Mouse (Mus musculus): ENCODE results near the gene Sort1. TPM values are rescaled to one million over a fixed set of nuclear protein-coding genes. Genes with fewer than 3 reads are reported as not detected.

Sort1 gene
- polyA plus RNA-seq, 1 experiment from 2014 or later: 13.8 TPM

DNA sequence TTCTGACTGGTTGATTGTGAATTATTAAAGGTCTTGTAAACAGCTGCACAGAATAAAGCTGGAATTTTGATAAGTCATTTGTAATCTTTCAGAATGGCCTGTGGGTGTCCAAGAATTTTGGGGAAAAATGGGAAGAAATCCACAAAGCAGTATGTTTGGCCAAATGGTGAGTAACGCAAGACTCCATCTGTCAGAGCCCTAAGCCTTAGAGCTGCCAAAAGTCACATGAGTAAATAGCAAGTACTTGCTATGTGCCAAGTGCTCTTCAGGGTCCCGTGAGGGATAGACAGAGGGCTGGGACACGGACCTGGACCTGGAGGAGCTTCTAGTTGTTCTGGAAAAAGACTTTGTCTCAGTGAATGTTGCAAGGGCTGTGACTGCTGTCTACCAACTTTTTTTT is 44.0 kb downstream of the Sort1 start:
- Histone ChIP-seq H3K9me3 (replicated peaks; ENCODE audit: control insufficient read depth, low read length) (no peaks in the 10 kb centered on the region), H3K9ac (replicated peaks; ENCODE audit: low read length) (no peak overlapping the region), H3K4me3 (ENCODE audit: low read depth, low read length) (no peak overlapping the region), H3K4me2 (ENCODE audit: low read depth, low read length) (no peak overlapping the region), H3K4me1 (ENCODE audit: control insufficient read depth, insufficient read depth, low read length) (no peaks in the 10 kb centered on the region), H3K27me3 (ENCODE audit: control insufficient read depth, insufficient read depth, low read length) (no peaks in the 10 kb centered on the region), H3K27ac (replicated peaks; ENCODE audit: low read depth, low read length) (no peak overlapping the region), H3K36me3 (replicated peaks; ENCODE audit: control insufficient read depth, insufficient read depth, low read depth, low read length) (no peaks in the 10 kb centered on the region; the same call in none of the 2 replicates)
- 87% methylated on average over 3 of the region's 3 CpGs for WGBS
- ATAC-seq (replicated peaks; ENCODE audit: insufficient number of reproducible peaks, low FRiP score, low TSS enrichment, low read depth) (no peak), DNase-seq (ENCODE audit: low spot score) (no peak)

DNA sequence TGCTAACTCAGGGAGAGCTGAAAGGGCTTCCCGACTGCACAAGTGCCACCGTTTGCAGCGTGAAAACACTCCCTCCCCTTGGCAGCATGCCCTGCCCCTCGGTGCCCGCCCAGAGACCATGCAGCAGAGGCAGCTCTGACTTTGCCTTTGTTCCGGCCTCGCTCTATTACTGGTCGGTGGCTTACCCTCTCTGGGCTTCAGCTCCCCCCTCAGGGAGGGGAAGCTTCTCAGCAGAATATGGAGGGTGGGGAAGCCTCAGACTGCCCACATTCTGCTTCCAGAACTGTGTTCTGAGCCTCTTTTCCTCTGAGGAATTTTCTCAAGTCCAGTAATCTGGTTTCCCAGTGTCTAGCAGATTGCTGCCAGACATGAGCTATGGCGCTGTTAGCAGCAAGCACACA is 44.6 kb downstream of the Sort1 start:
- WGBS: 73% methylated on average over 9 of the region's 9 CpGs
- Histone ChIP-seq H3K9ac (replicated peaks; ENCODE audit: low read length) (no peak overlapping the region), H3K27me3 (ENCODE audit: control insufficient read depth, insufficient read depth, low read length) (no peaks in the 10 kb centered on the region), H3K36me3 (replicated peaks; ENCODE audit: control insufficient read depth, insufficient read depth, low read depth, low read length) (no peaks in the 10 kb centered on the region; the same call in none of the 2 replicates), H3K4me2 (ENCODE audit: low read depth, low read length) (no peak overlapping the region), H3K4me1 (ENCODE audit: control insufficient read depth, insufficient read depth, low read length) (no peaks in the 10 kb centered on the region), H3K9me3 (replicated peaks; ENCODE audit: control insufficient read depth, low read length) (no peaks in the 10 kb centered on the region), H3K4me3 (ENCODE audit: low read depth, low read length) (no peak overlapping the region), H3K27ac (replicated peaks; ENCODE audit: low read depth, low read length) (no peak overlapping the region)
- DNase-seq (ENCODE audit: low spot score): no peak
- ATAC-seq (replicated peaks; ENCODE audit: insufficient number of reproducible peaks, low FRiP score, low TSS enrichment, low read depth): no peak

DNA sequence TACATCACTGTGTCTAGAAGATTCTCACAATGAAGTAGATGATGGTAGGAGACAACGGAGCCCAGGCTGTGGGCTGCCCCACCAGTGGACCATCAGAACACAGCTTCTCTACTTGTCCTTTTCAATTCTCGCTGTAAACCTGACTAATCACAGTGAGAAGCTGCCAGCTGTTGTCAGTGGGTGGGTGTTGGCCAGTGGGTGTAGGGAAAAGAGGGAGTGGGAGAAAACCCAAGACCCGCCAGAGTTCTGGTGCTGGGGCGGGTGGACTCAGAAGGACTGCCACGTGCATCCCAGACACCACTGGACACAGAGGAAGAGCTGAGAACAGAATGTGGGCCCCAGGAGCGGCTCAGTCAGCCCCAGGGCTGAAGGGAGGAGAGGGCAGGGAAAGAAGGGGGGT is 46.9 kb downstream of the Sort1 start:
- ATAC-seq (replicated peaks; ENCODE audit: insufficient number of reproducible peaks, low FRiP score, low TSS enrichment, low read depth): no peak
- Histone ChIP-seq H3K9ac (replicated peaks; ENCODE audit: low read length) (no peak overlapping the region), H3K4me2 (ENCODE audit: low read depth, low read length) (no peak overlapping the region), H3K27me3 (ENCODE audit: control insufficient read depth, insufficient read depth, low read length) (no peaks in the 10 kb centered on the region), H3K36me3 (replicated peaks; ENCODE audit: control insufficient read depth, insufficient read depth, low read depth, low read length) (peaks cover 4% of the 10 kb centered on the region), H3K4me1 (ENCODE audit: control insufficient read depth, insufficient read depth, low read length) (no peaks in the 10 kb centered on the region), H3K9me3 (replicated peaks; ENCODE audit: control insufficient read depth, low read length) (no peaks in the 10 kb centered on the region), H3K27ac (replicated peaks; ENCODE audit: low read depth, low read length) (no peak overlapping the region), H3K4me3 (ENCODE audit: low read depth, low read length) (no peak overlapping the region)
- 92% methylated on average over 6 of the region's 6 CpGs for WGBS
- DNase-seq (ENCODE audit: low spot score): no peak

DNA sequence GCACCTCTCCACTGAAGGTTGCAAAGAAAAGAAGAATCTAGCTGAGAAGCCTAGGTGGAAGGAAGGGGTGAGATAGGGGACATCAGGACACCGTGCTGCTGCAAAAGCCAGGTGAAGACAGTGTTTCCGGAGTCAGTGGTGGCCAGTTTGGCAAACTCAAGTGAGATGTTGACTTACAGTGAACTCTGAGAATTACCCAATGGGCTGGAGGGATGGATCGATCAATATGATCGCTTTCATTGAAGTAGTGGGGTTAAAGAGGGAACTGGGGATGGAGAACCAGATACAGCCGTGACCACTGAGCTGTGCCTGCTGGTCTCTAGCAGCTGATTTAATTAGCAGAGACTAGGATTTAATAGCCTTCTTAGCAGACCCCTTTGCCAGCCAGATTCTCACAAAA is 53.0 kb downstream of the Sort1 start:
- 88% methylated on average over 5 of the region's 5 CpGs for WGBS

DNA sequence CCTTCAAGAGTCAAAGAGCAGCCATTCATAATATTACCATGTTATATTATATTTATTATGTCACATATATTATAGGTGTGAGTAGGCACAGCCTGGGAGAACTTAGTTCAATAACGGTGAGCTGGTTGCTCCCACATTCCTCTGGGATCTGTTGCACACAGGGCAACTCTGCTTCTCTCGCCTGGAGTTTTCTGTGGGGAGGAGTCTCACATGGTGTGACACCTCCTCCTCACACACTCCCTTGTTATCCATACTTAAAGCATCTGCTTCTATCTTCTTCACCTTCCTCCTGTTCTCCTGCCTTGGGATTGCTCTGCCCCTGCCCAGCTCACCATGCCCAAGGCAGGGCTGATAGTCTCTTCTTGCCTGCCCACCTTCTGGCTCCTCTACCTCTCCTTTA is 57.2 kb downstream of the Sort1 start:
- Histone ChIP-seq H3K27ac (replicated peaks; ENCODE audit: low read depth, low read length) (no peak overlapping the region), H3K4me2 (ENCODE audit: low read depth, low read length) (no peak overlapping the region), H3K4me3 (ENCODE audit: low read depth, low read length) (no peak overlapping the region), H3K27me3 (ENCODE audit: control insufficient read depth, insufficient read depth, low read length) (no peaks in the 10 kb centered on the region), H3K9me3 (replicated peaks; ENCODE audit: control insufficient read depth, low read length) (no peaks in the 10 kb centered on the region), H3K4me1 (ENCODE audit: control insufficient read depth, insufficient read depth, low read length) (no peaks in the 10 kb centered on the region), H3K36me3 (replicated peaks; ENCODE audit: control insufficient read depth, insufficient read depth, low read depth, low read length) (no peaks in the 10 kb centered on the region), H3K9ac (replicated peaks; ENCODE audit: low read length) (no peak overlapping the region)
- no peak for ATAC-seq (replicated peaks; ENCODE audit: insufficient number of reproducible peaks, low FRiP score, low TSS enrichment, low read depth)
- no peak for DNase-seq (ENCODE audit: low spot score)
- 67% methylated on average over 2 of the region's 2 CpGs for WGBS

More for the DNA sequence above, 53.0 kb downstream of the Sort1 start:
- Histone ChIP-seq H3K4me2 (ENCODE audit: low read depth, low read length) (no peak overlapping the region), H3K9ac (replicated peaks; ENCODE audit: low read length) (no peak overlapping the region), H3K27me3 (ENCODE audit: control insufficient read depth, insufficient read depth, low read length) (no peaks in the 10 kb centered on the region), H3K4me3 (ENCODE audit: low read depth, low read length) (no peak overlapping the region), H3K36me3 (replicated peaks; ENCODE audit: control insufficient read depth, insufficient read depth, low read depth, low read length) (peaks cover 4% of the 10 kb centered on the region; the same call in 1 of the 2 replicates), H3K9me3 (replicated peaks; ENCODE audit: control insufficient read depth, low read length) (no peaks in the 10 kb centered on the region), H3K4me1 (ENCODE audit: control insufficient read depth, insufficient read depth, low read length) (no peaks in the 10 kb centered on the region), H3K27ac (replicated peaks; ENCODE audit: low read depth, low read length) (no peak overlapping the region)
- DNase-seq (ENCODE audit: low spot score) (no peak), ATAC-seq (replicated peaks; ENCODE audit: insufficient number of reproducible peaks, low FRiP score, low TSS enrichment, low read depth) (no peak)

DNA sequence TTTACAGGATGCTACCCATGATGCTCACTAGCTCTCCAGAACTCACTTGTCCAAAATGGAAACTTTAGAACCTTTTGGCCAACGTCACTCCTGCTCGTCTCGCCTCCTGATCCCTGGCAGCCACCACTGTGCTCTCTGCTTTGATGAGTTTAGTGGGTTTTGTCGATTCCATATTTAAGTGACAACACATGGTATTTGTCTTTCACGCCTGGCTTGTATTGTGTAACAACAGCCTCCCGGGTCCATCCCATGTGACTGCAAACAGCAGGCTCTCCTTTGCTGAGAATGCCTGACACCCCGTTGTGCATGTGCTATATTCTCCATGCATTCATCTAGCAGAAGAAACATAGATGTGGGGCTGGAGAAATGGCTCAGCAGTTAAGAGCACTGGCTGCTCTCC is 58.3 kb downstream of the Sort1 start:
- Histone ChIP-seq H3K27me3 (ENCODE audit: control insufficient read depth, insufficient read depth, low read length) (no peaks in the 10 kb centered on the region), H3K4me2 (ENCODE audit: low read depth, low read length) (no peak overlapping the region), H3K36me3 (replicated peaks; ENCODE audit: control insufficient read depth, insufficient read depth, low read depth, low read length) (peaks cover 3% of the 10 kb centered on the region; the same call in 1 of the 2 replicates), H3K9me3 (replicated peaks; ENCODE audit: control insufficient read depth, low read length) (no peaks in the 10 kb centered on the region), H3K4me3 (ENCODE audit: low read depth, low read length) (no peak overlapping the region), H3K4me1 (ENCODE audit: control insufficient read depth, insufficient read depth, low read length) (no peaks in the 10 kb centered on the region), H3K27ac (replicated peaks; ENCODE audit: low read depth, low read length) (no peak overlapping the region), H3K9ac (replicated peaks; ENCODE audit: low read length) (no peak overlapping the region)
- DNase-seq (ENCODE audit: low spot score) (no peak), ATAC-seq (replicated peaks; ENCODE audit: insufficient number of reproducible peaks, low FRiP score, low TSS enrichment, low read depth) (no peak)
- WGBS: 84% methylated on average over 7 of the region's 7 CpGs

DNA sequence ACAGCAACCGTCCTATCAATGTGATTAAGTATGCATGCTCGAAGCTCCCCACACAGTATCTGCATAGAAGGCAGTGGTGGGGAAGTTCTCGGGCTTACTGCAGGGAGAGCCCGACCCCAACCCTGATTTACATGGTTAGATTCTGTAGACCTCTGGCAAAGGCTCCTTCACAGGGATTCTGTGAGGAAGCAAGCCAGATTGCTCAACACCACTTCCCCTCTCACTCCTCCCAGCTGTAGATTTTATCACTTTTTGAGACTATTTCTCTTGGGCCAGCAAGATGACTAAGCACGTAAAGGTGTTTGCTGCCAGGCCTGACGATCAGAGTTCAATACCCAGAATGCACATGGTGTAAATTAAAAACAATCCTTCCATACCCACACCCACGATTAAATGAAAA is 62.0 kb downstream of the Sort1 start:
- H3K4me2 ChIP-seq (ENCODE audit: low read depth, low read length): no peak overlapping the region
- 80% methylated on average over 7 of the region's 7 CpGs for WGBS
- H3K9ac ChIP-seq (replicated peaks; ENCODE audit: low read length): no peak overlapping the region
- no peaks in the 10 kb centered on the region for H3K27me3 ChIP-seq (ENCODE audit: control insufficient read depth, insufficient read depth, low read length)
- DNase-seq (ENCODE audit: low spot score) (no peak), ATAC-seq (replicated peaks; ENCODE audit: insufficient number of reproducible peaks, low FRiP score, low TSS enrichment, low read depth) (no peak)
- peaks cover 3% of the 10 kb centered on the region; the same call in 1 of the 2 replicates for H3K36me3 ChIP-seq (replicated peaks; ENCODE audit: control insufficient read depth, insufficient read depth, low read depth, low read length)
- no peaks in the 10 kb centered on the region for H3K4me1 ChIP-seq (ENCODE audit: control insufficient read depth, insufficient read depth, low read length)
- H3K9me3 ChIP-seq (replicated peaks; ENCODE audit: control insufficient read depth, low read length): no peaks in the 10 kb centered on the region
- no peak overlapping the region for H3K27ac ChIP-seq (replicated peaks; ENCODE audit: low read depth, low read length)
- no peak overlapping the region for H3K4me3 ChIP-seq (ENCODE audit: low read depth, low read length)

DNA sequence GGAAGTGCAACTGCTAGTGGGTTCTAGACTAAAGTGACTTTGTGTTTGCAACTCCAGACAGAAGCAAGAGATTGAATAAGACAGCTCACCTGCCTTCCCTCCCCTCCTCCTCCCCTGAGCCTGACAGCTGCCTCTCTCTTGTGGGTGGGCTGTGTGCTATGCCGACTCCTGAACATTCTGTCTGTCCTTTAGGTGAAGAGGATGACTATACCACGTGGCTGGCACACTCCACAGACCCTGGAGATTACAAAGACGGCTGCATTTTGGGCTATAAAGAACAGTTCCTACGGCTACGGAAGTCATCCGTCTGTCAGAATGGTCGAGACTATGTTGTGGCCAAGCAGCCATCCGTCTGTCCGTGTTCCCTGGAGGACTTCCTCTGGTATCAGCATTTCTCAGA is 64.5 kb downstream of the Sort1 start:
- H3K27me3 ChIP-seq (ENCODE audit: control insufficient read depth, insufficient read depth, low read length): no peaks in the 10 kb centered on the region
- no peaks in the 10 kb centered on the region for H3K9me3 ChIP-seq (replicated peaks; ENCODE audit: control insufficient read depth, low read length)
- H3K36me3 ChIP-seq (replicated peaks; ENCODE audit: control insufficient read depth, insufficient read depth, low read depth, low read length): peaks cover 3% of the 10 kb centered on the region; the same call in 1 of the 2 replicates
- no peak overlapping the region for H3K4me3 ChIP-seq (ENCODE audit: low read depth, low read length)
- H3K9ac ChIP-seq (replicated peaks; ENCODE audit: low read length): no peak overlapping the region
- H3K4me1 ChIP-seq (ENCODE audit: control insufficient read depth, insufficient read depth, low read length): no peaks in the 10 kb centered on the region
- DNase-seq (ENCODE audit: low spot score) (no peak), ATAC-seq (replicated peaks; ENCODE audit: insufficient number of reproducible peaks, low FRiP score, low TSS enrichment, low read depth) (no peak)
- no peak overlapping the region for H3K4me2 ChIP-seq (ENCODE audit: low read depth, low read length)
- WGBS: 84% methylated on average over 9 of the region's 9 CpGs
- no peak overlapping the region for H3K27ac ChIP-seq (replicated peaks; ENCODE audit: low read depth, low read length)

Measured in embryonic facial prominence, embryonic 11.5 days (tissue).